Mouse (Mus musculus) MEL (cell line): Measurements from ENCODE around the gene Neurl2. TPM values are rescaled to one million over a fixed set of nuclear protein-coding genes. Genes with fewer than 3 reads are reported as not detected.

Experiments
- DNase-seq: peaks from one replicate; pipeline ENCODE4 v3.0.0; 2011; ENCODE audit warnings: low read depth, low spot score
- H3K27ac ChIP-seq: 2 replicates; pipeline ENCODE4 v1.5.1; 2012; ENCODE audit warnings: low read depth, mild to moderate bottlenecking, control low read depth, low read length, moderate library complexity; ENCODE audit not compliant: control insufficient read depth
- H3K27me3 ChIP-seq, 2 experiments: fragments of 150-350 bp in 1 of 2; sonication (generic) in 1 of 2; 2 replicates each; pipeline ENCODE4 v1.6.1; 2012; ENCODE audit warnings: low read length in 2 of 2, mild to moderate bottlenecking in 2 of 2, improper control_type of control experiment in 1 of 2, moderate library complexity in 1 of 2; ENCODE audit not compliant: insufficient read depth in 2 of 2, control insufficient read depth in 1 of 2
- H3K36me3 ChIP-seq, 2 experiments: 2 replicates each; pipeline ENCODE4 v1.6.1; 2012 to 2014; ENCODE audit warnings: low read length in 2 of 2, improper control_type of control experiment in 1 of 2, inconsistent platforms in 1 of 2, mild to moderate bottlenecking in 1 of 2; ENCODE audit not compliant: insufficient read depth in 2 of 2, control insufficient read depth in 1 of 2
- H3K4me1 ChIP-seq, 2 experiments: fragments of 150-350 bp in 1 of 2; sonication (generic) in 1 of 2; 2 replicates each; pipeline ENCODE4 v1.6.1; 2012; ENCODE audit warnings: low read length in 2 of 2, improper control_type of control experiment in 1 of 2, mild to moderate bottlenecking in 1 of 2; ENCODE audit not compliant: insufficient read depth in 2 of 2, control insufficient read depth in 1 of 2
- H3K4me3 ChIP-seq, 2 experiments: fragments of 150-350 bp in 1 of 2; sonication (generic) in 1 of 2; 2 replicates each; pipeline ENCODE4 v1.5.1; 2012; ENCODE audit warnings: low read depth in 2 of 2, low read length in 2 of 2, mild to moderate bottlenecking in 2 of 2, moderate library complexity in 2 of 2, control low read depth in 1 of 2, improper control_type of control experiment in 1 of 2; ENCODE audit not compliant: control insufficient read depth in 1 of 2, insufficient read depth in 1 of 2
- H3K79me2 ChIP-seq: 2 replicates; pipeline ENCODE4 v1.6.1; 2012; ENCODE audit warnings: mild to moderate bottlenecking, low read length, moderate library complexity; ENCODE audit not compliant: control insufficient read depth, poor library complexity, insufficient read depth
- H3K9ac ChIP-seq: 2 replicates; pipeline ENCODE4 v1.6.1; 2012; ENCODE audit warnings: low read depth, mild to moderate bottlenecking, control low read depth, low read length, moderate library complexity; ENCODE audit not compliant: control insufficient read depth, poor library complexity, severe bottlenecking
- H3K9me3 ChIP-seq: fragments of 150-350 bp; sonication (generic); replicated peaks from 2 replicates; pipeline ENCODE4 v1.6.1; 2012; ENCODE audit warnings: mild to moderate bottlenecking, low read length, improper control_type of control experiment, moderate library complexity; ENCODE audit not compliant: insufficient read depth
- CHD1 ChIP-seq: IDR thresholded peaks from 2 replicates; pipeline ENCODE4 v1.6.1; 2012; ENCODE audit warnings: low read depth, mild to moderate bottlenecking, inconsistent platforms, low read length, improper control_type of control experiment
- CHD2 ChIP-seq: IDR thresholded peaks from 2 replicates; pipeline ENCODE4 v1.6.1; 2011; ENCODE audit warnings: low read length, improper control_type of control experiment
- E2F4 ChIP-seq: IDR thresholded peaks from 2 replicates; pipeline ENCODE4 v1.6.1; 2011; ENCODE audit warnings: low read depth, low read length, improper control_type of control experiment, borderline replicate concordance
- ELF1 ChIP-seq: IDR thresholded peaks from 2 replicates; pipeline ENCODE4 v1.6.1; 2014; ENCODE audit warnings: low read depth, mild to moderate bottlenecking, inconsistent platforms, low read length, improper control_type of control experiment, moderate library complexity
- EP300 ChIP-seq, 2 experiments: IDR thresholded peaks; 2 replicates each; pipeline ENCODE4 v1.6.1; 2011; ENCODE audit warnings: improper control_type of control experiment in 2 of 2, low read length in 2 of 2, low read depth in 1 of 2, mild to moderate bottlenecking in 1 of 2
- ETS1 ChIP-seq: IDR thresholded peaks from 2 replicates; pipeline ENCODE4 v1.6.1; 2012; ENCODE audit warnings: low read depth, mild to moderate bottlenecking, inconsistent platforms, low read length, improper control_type of control experiment, moderate library complexity
- GABPA ChIP-seq: IDR thresholded peaks from 2 replicates; pipeline ENCODE4 v1.6.1; 2012; ENCODE audit warnings: low read depth, mild to moderate bottlenecking, inconsistent platforms, low read length, improper control_type of control experiment, moderate library complexity
- GATA1 ChIP-seq: IDR thresholded peaks from 2 replicates; pipeline ENCODE4 v1.6.1; 2011; ENCODE audit warnings: low read depth, low read length, improper control_type of control experiment
- HCFC1 ChIP-seq: IDR thresholded peaks from 2 replicates; pipeline ENCODE4 v1.6.1; 2012; ENCODE audit warnings: low read depth, mild to moderate bottlenecking, inconsistent platforms, low read length, improper control_type of control experiment, moderate library complexity
- JUND ChIP-seq: IDR thresholded peaks from 2 replicates; pipeline ENCODE4 v1.6.1; 2011; ENCODE audit warnings: low read depth, mild to moderate bottlenecking, improper control_type of control experiment, low read length
- KAT2A ChIP-seq: conservative IDR thresholded peaks from 2 replicates; pipeline ENCODE4 v1.6.1; 2012; ENCODE audit warnings: low read depth, low read length, improper control_type of control experiment, inconsistent platforms
- MAX ChIP-seq: IDR thresholded peaks from 2 replicates; pipeline ENCODE4 v1.6.1; 2011; ENCODE audit warnings: low read length, improper control_type of control experiment
- MEF2A ChIP-seq: IDR thresholded peaks from 2 replicates; pipeline ENCODE4 v1.6.1; 2014; ENCODE audit warnings: low read depth, mild to moderate bottlenecking, inconsistent platforms, low read length, improper control_type of control experiment; ENCODE audit not compliant: poor library complexity, insufficient replicate concordance, severe bottlenecking; ENCODE audit errors: extremely low read depth
- MXI1 ChIP-seq: IDR thresholded peaks from 2 replicates; pipeline ENCODE4 v1.6.1; 2011; ENCODE audit warnings: mild to moderate bottlenecking, low read depth, low read length, improper control_type of control experiment
- NELFE ChIP-seq: IDR thresholded peaks from 2 replicates; pipeline ENCODE4 v1.6.1; 2011; ENCODE audit warnings: low read depth, low read length, improper control_type of control experiment
- NRF1 ChIP-seq: IDR thresholded peaks from 2 replicates; pipeline ENCODE4 v1.6.1; 2014; ENCODE audit warnings: low read depth, mild to moderate bottlenecking, inconsistent platforms, low read length, improper control_type of control experiment, moderate library complexity; ENCODE audit not compliant: poor library complexity, insufficient read depth, severe bottlenecking
- POLR2A ChIP-seq, 2 experiments: IDR thresholded peaks; 2 replicates each; pipeline ENCODE4 v1.6.1; 2011 to 2012; ENCODE audit warnings: low read length in 2 of 2, mild to moderate bottlenecking in 2 of 2, control low read depth in 1 of 2, improper control_type of control experiment in 1 of 2, low read depth in 1 of 2, moderate library complexity in 1 of 2; ENCODE audit not compliant: control insufficient read depth in 1 of 2, insufficient read depth in 1 of 2, poor library complexity in 1 of 2
- POLR2AphosphoS2 ChIP-seq: IDR thresholded peaks from 2 replicates; pipeline ENCODE4 v1.6.1; 2011; ENCODE audit warnings: low read length, improper control_type of control experiment
- RAD21 ChIP-seq: IDR thresholded peaks from 2 replicates; pipeline ENCODE4 v1.6.1; 2011; ENCODE audit warnings: mild to moderate bottlenecking, low read depth, low read length, improper control_type of control experiment
- RCOR1 ChIP-seq: IDR thresholded peaks from 2 replicates; pipeline ENCODE4 v1.6.1; 2012; ENCODE audit warnings: low read depth, mild to moderate bottlenecking, inconsistent platforms, low read length, improper control_type of control experiment
- SIN3A ChIP-seq: IDR thresholded peaks from 2 replicates; pipeline ENCODE4 v1.6.1; 2012; ENCODE audit warnings: low read length, improper control_type of control experiment, inconsistent platforms
- SMC3 ChIP-seq: IDR thresholded peaks from 2 replicates; pipeline ENCODE4 v1.6.1; 2011; ENCODE audit warnings: low read depth, low read length, improper control_type of control experiment
- TBP ChIP-seq: IDR thresholded peaks from 2 replicates; pipeline ENCODE4 v1.8.0; 2011; ENCODE audit warnings: low read depth, low read length, improper control_type of control experiment
- TCF12 ChIP-seq: IDR thresholded peaks from 2 replicates; pipeline ENCODE4 v1.6.1; 2014; ENCODE audit warnings: low read depth, mild to moderate bottlenecking, inconsistent platforms, low read length, improper control_type of control experiment, moderate library complexity
- USF1 ChIP-seq: IDR thresholded peaks from 2 replicates; pipeline ENCODE4 v1.6.1; 2014; ENCODE audit warnings: low read depth, mild to moderate bottlenecking, inconsistent platforms, low read length, improper control_type of control experiment, moderate library complexity
- ZC3H11A ChIP-seq: IDR thresholded peaks from 2 replicates; pipeline ENCODE4 v1.6.1; 2012; ENCODE audit warnings: low read depth, mild to moderate bottlenecking, inconsistent platforms, low read length, improper control_type of control experiment
- ZKSCAN1 ChIP-seq: IDR thresholded peaks from 2 replicates; pipeline ENCODE4 v1.6.1; 2012; ENCODE audit warnings: low read depth, mild to moderate bottlenecking, inconsistent platforms, low read length, improper control_type of control experiment, moderate library complexity
- polyA plus RNA-seq, 2 experiments: library from polyadenylated mRNA; stranded (reverse) in 1 of 2; unstranded in 1 of 2; fragments of >175 nt in 1 of 2; fragments of >200 nt in 1 of 2; gene quantifications; 2 replicates each; pipeline versions ENCODE4 v1.2.1 to v1.2.4; 2012; ENCODE audit warnings: low replicate concordance in 2 of 2, low read depth in 1 of 2; ENCODE audit not compliant: insufficient read length in 2 of 2, insufficient read depth in 1 of 2, missing spikeins in 1 of 2
- total RNA-seq: library from RNA; depleted of rRNA; stranded (reverse); fragments of 300-350 nt; gene quantifications from 2 replicates; pipeline ENCODE4 v1.2.3, GENCODE M21; 2012

Gene Neurl2
- total and polyA plus RNA-seq, 3 experiments: 1.6 to 2.6 TPM; not detected in 1

DNA sequence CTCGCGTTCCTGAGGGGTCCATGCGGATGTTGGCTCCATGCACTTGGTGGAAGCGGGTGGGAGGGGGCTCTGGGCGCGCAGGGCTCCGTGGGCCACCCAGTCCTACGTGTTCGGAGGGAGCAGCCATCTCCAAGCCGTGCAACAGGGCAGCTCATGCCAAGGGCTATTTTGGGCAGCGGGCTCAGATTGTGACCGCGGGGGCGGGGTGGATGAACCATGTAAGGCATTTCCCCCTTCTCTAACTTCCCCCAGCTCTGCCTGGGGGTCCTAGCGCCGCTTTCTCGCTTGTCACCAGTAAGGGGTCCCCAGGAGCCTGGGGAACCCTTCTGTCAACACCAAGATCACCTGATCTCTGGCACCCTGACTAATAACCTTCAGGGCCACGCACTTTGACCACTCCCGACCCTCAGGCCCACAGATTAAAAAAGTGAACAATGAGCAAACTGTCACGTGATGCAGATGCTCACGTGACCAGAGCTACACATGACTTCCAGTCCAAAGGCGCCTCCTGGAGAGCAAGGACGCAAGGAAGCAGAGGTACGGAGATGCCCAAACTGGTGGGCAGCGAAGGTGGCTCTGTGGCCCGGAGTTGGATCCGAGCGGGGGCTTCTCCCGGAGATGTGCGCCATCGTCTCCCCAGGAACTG lies at the start of gene Neurl2 (continued):
- 0 out of 2 replicates have a peak, but pooled peaks have one; percentile 3 for TF ChIP-seq JUND
- peak; percentile 14; the same call in 1 of the 2 replicates for TF ChIP-seq E2F4
- peak; percentile 94 for TF ChIP-seq MXI1
- peak; percentile 67 for TF ChIP-seq ETS1

- Histone ChIP-seq H3K4me1 (peaks cover 0 to 16% of the 10 kb centered on the region in 2 experiments; a peak in 1 of 4 replicates), H3K27me3 (no peaks in the 10 kb centered on the region), H3K4me3 (no peak overlapping the region), H3K36me3 (peaks cover 0 to 9% of the 10 kb centered on the region in 2 experiments), H3K79me2 (peaks cover 25% of the 10 kb centered on the region), H3K9ac (no peak overlapping the region), H3K27ac (no peak overlapping the region), H3K9me3 (no peaks in the 10 kb centered on the region)
- no peak for DNase-seq
- TF ChIP-seq CHD1: no peak
- TF ChIP-seq E2F4: no peak
- no peak for TF ChIP-seq ZKSCAN1
- TF ChIP-seq GATA1: no peak
- TF ChIP-seq MAX: no peak
- TF ChIP-seq CHD2: no peak
- no peak for TF ChIP-seq RAD21
- TF ChIP-seq GABPA: no peak
- TF ChIP-seq ELF1: no peak
- no peak for TF ChIP-seq RCOR1
- no peak for TF ChIP-seq NELFE
- TF ChIP-seq MXI1: no peak
- TF ChIP-seq EP300 (IDR thresholded peaks at IDR 0.05; ENCODE audit: low read depth in 1 of 2, low read length in 2 of 2): no peak
- no peak for TF ChIP-seq TBP
- no peak for TF ChIP-seq ZC3H11A
These were observed 49.4 kb upstream of the Neurl2 start for GRCm38 (mm10) chr2:164882619-164883018.

DNA sequence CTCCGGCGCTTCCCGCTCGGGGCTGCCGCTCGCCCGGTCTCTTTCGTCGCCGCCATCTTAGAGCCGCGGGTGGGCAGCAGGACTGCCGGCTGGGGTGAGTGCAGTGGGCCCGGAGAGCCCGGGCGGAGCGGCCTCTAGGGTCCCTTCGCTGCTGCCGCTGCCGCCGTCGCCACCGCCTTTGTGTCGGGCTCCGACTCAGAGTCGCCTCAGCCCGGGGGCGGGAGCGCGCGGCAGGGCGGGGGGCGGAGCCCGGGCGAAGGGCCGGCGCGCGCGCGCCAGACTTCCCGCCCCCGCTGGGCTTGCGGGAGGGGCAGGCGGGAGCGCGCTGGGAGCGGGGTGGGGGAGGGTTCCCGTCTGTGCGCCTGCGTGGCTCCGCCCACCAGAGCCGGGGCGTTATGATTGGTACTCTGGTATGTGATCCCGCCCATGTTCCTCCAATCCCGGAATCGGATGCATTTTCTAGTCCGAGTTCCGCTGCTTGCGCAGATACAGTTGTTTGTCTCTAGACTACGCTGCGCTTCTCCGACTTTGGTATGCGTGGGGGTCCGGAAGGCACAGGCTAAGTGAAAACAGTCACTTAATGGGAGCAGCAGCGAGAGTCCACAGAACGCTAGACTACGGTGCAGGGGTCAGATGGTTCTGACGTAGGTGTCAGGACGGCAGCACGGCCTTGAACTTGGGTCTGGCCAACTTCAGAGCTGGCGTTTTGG lies 46.5 kb upstream of the Neurl2 start:
- Histone ChIP-seq H3K4me1 (peaks cover 0 to 20% of the 10 kb centered on the region in 2 experiments; a peak in 3 of 4 replicates), H3K27ac (peak overlapping the region; percentile 95), H3K4me3 (peak overlapping the region; percentile 77 to 87), H3K36me3 (peaks cover 0 to 10% of the 10 kb centered on the region in 2 experiments; a peak in 2 of 4 replicates), H3K9me3 (no peaks in the 10 kb centered on the region), H3K9ac (peak overlapping the region; percentile 99), H3K79me2 (peaks cover 25% of the 10 kb centered on the region), H3K27me3 (no peaks in the 10 kb centered on the region)
- peak; percentile 97 for DNase-seq
- no peak for TF ChIP-seq USF1
- TF ChIP-seq SMC3: no peak
- no peak for TF ChIP-seq GATA1
- TF ChIP-seq JUND: no peak
- TF ChIP-seq POLR2AphosphoS2: peak; percentile 67; the same call in 1 of the 2 replicates
- peak; percentile 91 for TF ChIP-seq NRF1
- no peak for TF ChIP-seq RCOR1
- TF ChIP-seq POLR2A (IDR thresholded peaks at IDR 0.05; ENCODE audit: control insufficient read depth in 1 of 2, insufficient read depth in 1 of 2, low read depth in 1 of 2, low read length in 2 of 2, poor library complexity in 1 of 2): peak; percentile 77 to 91
- peak; percentile 75 for TF ChIP-seq HCFC1
- TF ChIP-seq MEF2A: no peak
- TF ChIP-seq EP300 (IDR thresholded peaks at IDR 0.05; ENCODE audit: low read depth in 1 of 2, low read length in 2 of 2): no peak
- peak; percentile 28; the same call in 1 of the 2 replicates for TF ChIP-seq TCF12
- TF ChIP-seq ELF1: peak; percentile 88
- peak; percentile 91 for TF ChIP-seq NELFE
- peak; percentile 86 for TF ChIP-seq SIN3A
- no peak for TF ChIP-seq ZKSCAN1
- no peak for TF ChIP-seq KAT2A
- TF ChIP-seq TBP: peak; percentile 91
